Mouse (Mus musculus): ENCODE measurements around the gene Hist1h2ap.
"Not testable (repeated sequence)": the region's sequence is repeated elsewhere in the genome, so short reads cannot be mapped to it uniquely, and the experiment has no call there.

GRCm38 (mm10) chr13:21803058-21803457, 30.2 kb downstream of the Hist1h2ap start:
- TF ChIP-seq POLR2A (IDR thresholded peaks at IDR 0.05; ENCODE audit: borderline replicate concordance, control insufficient read depth, low read depth, low read length); CTCF (IDR thresholded peaks at IDR 0.05; ENCODE audit: control insufficient read depth, insufficient read depth, low read length): not testable (repeated sequence)
